Mouse (Mus musculus): ENCODE data around the gene B3gnt7.

GRCm38 (mm10) chr1:86343087-86343645 is 40.5 kb downstream of the B3gnt7 start:
- TF ChIP-seq CTCF (IDR thresholded peaks at IDR 0.05; ENCODE audit: low read depth, low read length) = no peak
- TF ChIP-seq POLR2A (IDR thresholded peaks at IDR 0.05; ENCODE audit: extremely low read depth, insufficient read depth, low read length) = no peak

Measured in liver, adult 2 months (tissue).